Mouse (Mus musculus): ENCODE measurements at regions not wholly inside any gene's neighbourhood (a gene's known extent, or its start where the extent isn't known, plus 50 kb on each side); places are given as distances from the start of the nearest gene placed in this dataset.

DNA sequence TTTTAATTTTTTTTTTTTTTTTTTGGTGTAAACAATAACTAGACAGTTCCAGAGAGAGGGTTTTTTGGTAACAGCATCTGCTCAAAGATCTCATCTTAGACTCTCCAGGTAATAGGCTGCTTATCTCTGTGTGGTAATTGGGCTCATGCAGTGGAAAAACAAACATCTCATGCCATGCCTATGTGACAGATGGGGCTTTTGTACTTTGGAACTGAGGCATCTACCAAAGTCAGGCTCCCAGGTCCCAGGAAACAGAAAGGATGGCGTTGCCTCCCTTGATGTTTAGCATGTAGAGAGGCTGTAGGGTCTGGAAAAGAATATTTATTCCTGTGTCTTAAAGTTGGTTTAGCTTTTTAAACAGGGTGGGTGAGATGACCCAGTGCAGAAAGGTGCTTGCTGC, 53.1 kb upstream of the Selenop start:
- TF ChIP-seq CTCF (IDR thresholded peaks at IDR 0.05; ENCODE audit: extremely low read depth, insufficient read length, insufficient replicate concordance, low read depth, low read length) (no peak), POLR2A (IDR thresholded peaks at IDR 0.05; ENCODE audit: low read depth, low read length) (no peak)
- Histone ChIP-seq H3K36me3 (ENCODE audit: control insufficient read depth, insufficient read depth, low read length) (no peaks in the 10 kb centered on the region), H3K27me3 (ENCODE audit: control insufficient read depth, insufficient read depth, low read length) (no peaks in the 10 kb centered on the region), H3K27ac (ENCODE audit: insufficient read depth, low read depth, low read length) (peak overlapping the region; percentile 4), H3K4me1 (ENCODE audit: control insufficient read depth, insufficient read depth, insufficient read length, low read length) (peaks cover 2% of the 10 kb centered on the region; the same call in 1 of the 2 replicates), H3K4me3 (ENCODE audit: low read depth, low read length) (no peak overlapping the region)
- 27% methylated on average over 1 of the region's 1 CpGs for WGBS

Data from small intestine, adult 2 months (tissue).